Mouse (Mus musculus) granulocyte monocyte progenitor cell, adult 5-6 weeks (primary cell): Measurements from ENCODE around the gene Enho. TPM values are rescaled to one million over a fixed set of nuclear protein-coding genes. Genes with fewer than 3 reads are reported as not detected.
"Not testable (repeated sequence)": the region's sequence is repeated elsewhere in the genome, so short reads cannot be mapped to it uniquely, and the experiment has no call there.

ENCODE experiments used
- ATAC-seq: replicated peaks from 2 replicates; pipeline ENCODE4 v1.8.0; 2016; ENCODE audit warnings: mild to moderate bottlenecking, moderate TSS enrichment, inconsistent platforms; ENCODE audit not compliant: poor library complexity, severe bottlenecking
- total RNA-seq, 2 experiments: library from RNA; stranded (forward) in 1 of 2; stranded (reverse) in 1 of 2; fragments of 200-712, 200-1000 nt in 1 of 2; fragments of >200 nt in 1 of 2; fragmentation: Nextera tagmentation in 1 of 2; gene quantifications; 2 replicates each; pipeline ENCODE4 v1.2.3; 2014 to 2017

Gene Enho
- total RNA-seq (2014; fragmentation: Nextera tagmentation), result not detected in 2 replicates
- not detected in 2 replicates for total RNA-seq (2017)

- ATAC-seq, result peak; percentile 97
These were observed at the start of gene Enho for GRCm38 (mm10) chr4:41639913-41640507. TSS of gene Enho (minus strand) at chr4:41640324.

GRCm38 (mm10) chr4:41688562-41688961, 48.4 kb upstream of the Enho start:
- not testable (repeated sequence) for ATAC-seq

- not testable (repeated sequence) for ATAC-seq
These were observed 45.9 kb upstream of the Enho start for GRCm38 (mm10) chr4:41685882-41686492.

GRCm38 (mm10) chr4:41684931-41685453, 44.9 kb upstream of the Enho start:
- not testable (repeated sequence) for ATAC-seq

GRCm38 (mm10) chr4:41684131-41684930, 44.2 kb upstream of the Enho start:
- ATAC-seq, result not testable (repeated sequence)

- ATAC-seq, result not testable (repeated sequence)
These were observed 43.2 kb upstream of the Enho start for GRCm38 (mm10) chr4:41683303-41683702.

- ATAC-seq, result no peak
These were observed 42.7 kb upstream of the Enho start for GRCm38 (mm10) chr4:41682789-41683188.

GRCm38 (mm10) chr4:41681947-41682346, 41.8 kb upstream of the Enho start:
- ATAC-seq, result no peak

GRCm38 (mm10) chr4:41681176-41681575, 41.1 kb upstream of the Enho start:
- no peak for ATAC-seq

- no peak for ATAC-seq
These were observed 39.2 kb upstream of the Enho start for GRCm38 (mm10) chr4:41679291-41679690.

GRCm38 (mm10) chr4:41678863-41679262, 38.7 kb upstream of the Enho start:
- ATAC-seq, result no peak

GRCm38 (mm10) chr4:41677006-41677629, 37.0 kb upstream of the Enho start:
- ATAC-seq, result no peak

GRCm38 (mm10) chr4:41676248-41677005, 36.3 kb upstream of the Enho start:
- ATAC-seq, result no peak

GRCm38 (mm10) chr4:41673186-41673585, 33.1 kb upstream of the Enho start:
- ATAC-seq, result no peak

- ATAC-seq, result no peak
These were observed 32.4 kb upstream of the Enho start for GRCm38 (mm10) chr4:41672522-41672963.

- no peak for ATAC-seq
These were observed 31.9 kb upstream of the Enho start for GRCm38 (mm10) chr4:41671963-41672480.

GRCm38 (mm10) chr4:41671500-41671899, 31.4 kb upstream of the Enho start:
- ATAC-seq, result no peak

GRCm38 (mm10) chr4:41670836-41671235, 30.7 kb upstream of the Enho start:
- no peak for ATAC-seq

GRCm38 (mm10) chr4:41666646-41667045, 26.5 kb upstream of the Enho start:
- ATAC-seq, result no peak
